Comparison of ENCODE assay signal across 11 mouse cellular contexts in genomic region chr5:64682326-64682845, GRCm38 (mm10).
DNase-seq lines count a peak whose midpoint lies in the region; TF ChIP-seq lines count a peak whose summit lies in the region.
"Had no signal": no experiment of that assay in that cellular context is flagged by ENCODE, and none has a peak within 500 bp of the region (broad histone marks: within the 10 kb centered on the region; RNA-seq: fewer than 3 reads in every experiment).

No protein-coding gene starts in this region.

- H3K27ac ChIP-seq in spleen, adult 2 months (ENCODE audit: insufficient read depth, low read length) = peak overlapping the region; percentile 13; the same call in 1 of the 2 replicates
- H3K27ac ChIP-seq in brown adipose tissue, adult 24 weeks (replicated peaks; ENCODE audit: low read depth, low read length) = peak overlapping the region; percentile 14
- H3K27ac ChIP-seq: limb, embryonic 12.5 days had no signal

- H3K4me3 ChIP-seq in spleen, adult 2 months (ENCODE audit: extremely low read depth, insufficient read depth, insufficient read length) = no peak overlapping the region
- no peak overlapping the region for H3K4me3 ChIP-seq in brown adipose tissue, adult 24 weeks (ENCODE audit: insufficient read depth, low read depth, low read length)
- H3K4me3 ChIP-seq: erythroblast, embryonic 14.5 days; limb, embryonic 12.5 days had no signal

- no peak for TF ChIP-seq CTCF in spleen, adult 2 months (IDR thresholded peaks at IDR 0.05; ENCODE audit: extremely low read depth, insufficient read depth, insufficient read length, insufficient replicate concordance)

- no peaks in the 10 kb centered on the region for H3K27me3 ChIP-seq in spleen, adult 2 months (ENCODE audit: control insufficient read depth, insufficient read depth, low read length)
- H3K27me3 ChIP-seq: limb, embryonic 12.5 days had no signal

- TF ChIP-seq POLR2A in spleen, adult 2 months (IDR thresholded peaks at IDR 0.05; ENCODE audit: low read depth, low read length) = no peak

- H3K4me1 ChIP-seq in spleen, adult 2 months (ENCODE audit: control insufficient read depth, insufficient read depth, insufficient read length) = peaks cover 13% of the 10 kb centered on the region; the same call in 1 of the 2 replicates
- H3K4me1 ChIP-seq in brown adipose tissue, adult 24 weeks (ENCODE audit: control insufficient read depth, insufficient read depth, insufficient read length, low read length) = peaks cover 9% of the 10 kb centered on the region
- H3K4me1 ChIP-seq: limb, embryonic 12.5 days had no signal

- no peaks in the 10 kb centered on the region for H3K36me3 ChIP-seq in spleen, adult 2 months (ENCODE audit: control insufficient read depth, insufficient read depth, low read length)
- H3K36me3 ChIP-seq: limb, embryonic 12.5 days had no signal

- DNase-seq in spleen, adult 2 months (ENCODE audit: low read depth in 1 of 2, low spot score in 2 of 2) = no peak
- no peak for DNase-seq in spleen, postnatal 14 days (ENCODE audit: low spot score in 2 of 2)
- peak; percentile 61 to 71 for DNase-seq in kidney, postnatal 25 days
- no peak for DNase-seq in layer of hippocampus, postnatal 36 days
- DNase-seq in left cerebral cortex, adult 11 months (ENCODE audit: low spot score) = no peak
- no peak for DNase-seq in urinary bladder, postnatal 25 days (ENCODE audit: low spot score)
- DNase-seq: cerebellum, adult 18-20 months; spleen, adult 18-20 months had no signal

- 62% methylated on average over 7 of the region's 7 CpGs for WGBS in spleen, adult 2 months

Comparison
In these comparisons a context has a peak if more than half of its experiments do, and no peak if none do; other contexts are left out.
1. DNase-seq: peak in kidney, postnatal 25 days (2 of 2); none in spleen, adult 2 months (0 of 2), spleen, postnatal 14 days (0 of 2), layer of hippocampus, postnatal 36 days (0 of 2), left cerebral cortex, adult 11 months (single experiment) and urinary bladder, postnatal 25 days (single experiment).